ENCODE assay signal across 20 mouse cellular contexts in the genomic region with DNA sequence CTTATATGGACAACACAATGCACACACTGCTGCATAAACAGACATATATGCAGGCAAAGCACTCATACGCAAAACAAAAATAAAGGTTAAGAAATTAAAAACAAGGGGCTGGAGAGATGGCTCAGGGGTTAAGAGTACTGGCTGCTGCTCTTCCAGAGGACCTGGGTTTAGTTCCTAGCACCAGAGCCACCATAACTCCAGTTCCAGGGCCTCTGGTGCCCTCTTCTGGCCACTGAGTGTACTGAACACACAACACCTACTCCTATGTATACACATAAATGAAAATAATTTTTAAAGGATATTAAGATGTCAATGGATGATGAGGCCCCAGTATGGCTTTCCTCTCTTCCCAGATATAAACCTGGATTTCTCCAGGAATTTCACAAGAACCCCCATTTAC. TPM values are rescaled to one million over a fixed set of nuclear protein-coding genes. Genes with fewer than 3 reads are reported as not detected.
"Had no signal": no experiment of that assay in that cellular context is flagged by ENCODE, and none has a peak within 500 bp of the region (broad histone marks: within the 10 kb centered on the region; RNA-seq: fewer than 3 reads in every experiment).

No protein-coding gene starts in this region.

- H3K36me3 ChIP-seq: kidney, embryonic 15.5 days; limb, embryonic 15.5 days; liver, embryonic 13.5 days; midbrain, embryonic 13.5 days; neural tube, embryonic 13.5 days; stomach, embryonic 15.5 days had no signal

- H3K9me3 ChIP-seq: limb, embryonic 15.5 days; midbrain, embryonic 13.5 days; stomach, embryonic 15.5 days had no signal

- H3K9ac ChIP-seq: kidney, embryonic 15.5 days; limb, embryonic 15.5 days; liver, embryonic 13.5 days; midbrain, embryonic 13.5 days; neural tube, embryonic 13.5 days; stomach, embryonic 15.5 days had no signal

- H3K27me3 ChIP-seq: kidney, embryonic 15.5 days; limb, embryonic 15.5 days; liver, embryonic 13.5 days; neural tube, embryonic 13.5 days; stomach, embryonic 15.5 days had no signal

- H3K4me3 ChIP-seq: kidney, embryonic 15.5 days; limb, embryonic 15.5 days; liver, embryonic 13.5 days; midbrain, embryonic 13.5 days; neural tube, embryonic 13.5 days; stomach, embryonic 15.5 days had no signal

- ATAC-seq: midbrain, embryonic 13.5 days had no signal

- DNase-seq: kidney, adult 18-20 months; kidney, postnatal 14 days; layer of hippocampus, postnatal 36 days; liver, embryonic 13.5 days; lung, adult 18-20 months; lung, postnatal 36 days; right cerebral cortex, postnatal 14 days; thymus, adult 18-20 months; thymus, postnatal 14 days had no signal

- H3K4me1 ChIP-seq: liver, embryonic 13.5 days had no signal

- H3K4me2 ChIP-seq: kidney, embryonic 15.5 days; limb, embryonic 15.5 days; liver, embryonic 13.5 days; midbrain, embryonic 13.5 days; neural tube, embryonic 13.5 days; stomach, embryonic 15.5 days had no signal

- H3K27ac ChIP-seq: kidney, embryonic 15.5 days; limb, embryonic 15.5 days; liver, embryonic 13.5 days; midbrain, embryonic 13.5 days; neural tube, embryonic 13.5 days; stomach, embryonic 15.5 days had no signal

RNA-seq across cellular contexts. Expression of a gene that starts 4.1 kb away (rescaled TPM):
- total RNA-seq: layer of hippocampus, postnatal 36 days; megakaryocyte progenitor cell, adult 5-6 weeks; monocyte, adult 5-6 weeks had no signal
- polyA plus RNA-seq: kidney, embryonic 15.5 days; large intestine, adult 2 months; limb, embryonic 11.5 days; limb, embryonic 15.5 days; liver, embryonic 13.5 days; lung, embryonic 16.5 days; spleen, adult 2 months; stomach, embryonic 15.5 days had no signal
